Mouse (Mus musculus) cerebral cortex, adult 2 months (tissue): ENCODE results near the gene Ptcra.

ENCODE experiments used
- WGBS: fragments of 180-500 bp; shearing (Covaris S2); methylation state at CpG from one replicate; pipeline ENCODE4 v1.1.7; 2018; 5-methylcytosine and 5-hydroxymethylcytosine counted together

Ptcra gene

DNA sequence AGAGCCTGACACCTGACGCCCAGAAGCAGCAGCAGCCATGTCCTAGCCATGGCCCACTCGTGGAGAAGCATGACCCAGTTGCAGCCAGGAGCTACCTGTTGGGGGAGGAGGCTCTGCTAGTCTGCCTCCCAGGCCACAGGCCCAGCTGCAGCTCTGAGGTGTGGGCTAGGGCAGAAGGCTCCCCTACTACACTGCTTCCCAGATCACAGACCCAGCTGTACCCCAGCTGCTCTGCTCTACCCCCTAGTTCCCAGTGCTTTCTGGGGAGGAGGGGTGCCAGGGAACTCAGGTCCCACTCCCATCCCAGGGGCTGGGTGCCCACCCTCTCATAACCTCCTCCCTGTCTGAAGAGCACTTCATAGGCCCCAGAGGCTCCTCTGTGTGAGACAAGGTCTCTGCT lies at the start of gene Ptcra:
Gene Ptcra, minus strand, starts transcription at position 169 of the 400 bp plus-strand sequence.
- 72% methylated on average over 2 of the region's 2 CpGs for WGBS

DNA sequence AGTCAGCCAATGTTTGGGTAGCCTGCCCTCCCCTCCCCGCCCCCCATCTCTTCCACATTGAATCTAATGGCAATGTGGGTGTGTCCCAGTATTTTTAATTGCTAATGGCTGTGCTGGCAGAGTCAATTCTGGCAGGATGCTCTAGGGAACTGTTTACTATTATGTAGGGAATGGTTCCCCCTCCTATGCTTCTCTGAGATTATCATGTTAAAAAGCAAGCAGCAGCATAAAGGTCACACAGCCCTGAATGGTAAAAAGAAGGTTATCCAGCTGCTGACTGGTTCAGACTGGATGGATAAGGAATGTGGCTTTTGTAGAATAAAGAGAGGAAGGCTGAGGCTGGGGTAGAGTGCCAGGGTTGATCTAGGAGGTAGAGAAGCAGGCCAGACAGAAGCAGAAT lies 48.9 kb upstream of the Ptcra start:
- 78% methylated on average over 1 of the region's 1 CpGs for WGBS

DNA sequence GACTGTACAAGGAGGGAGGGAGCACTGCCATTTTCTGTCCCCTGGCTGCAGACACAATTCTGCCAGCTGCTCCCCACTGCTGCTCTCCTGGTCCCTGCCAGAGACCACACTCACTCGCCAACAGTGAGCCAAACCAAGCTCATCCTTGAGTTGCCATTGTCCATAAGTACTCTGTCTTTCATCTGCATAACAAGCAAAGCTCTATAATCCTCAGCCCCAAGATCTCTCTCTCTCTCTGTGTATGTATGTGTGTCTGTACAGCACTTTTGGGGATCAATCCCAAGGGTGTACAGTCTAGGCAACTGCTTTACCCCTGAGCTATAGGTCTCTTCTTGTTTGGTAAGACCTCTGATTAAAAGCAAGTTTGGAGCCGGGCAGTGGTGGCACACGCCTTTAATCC lies 47.2 kb upstream of the Ptcra start:
- WGBS = 87% methylated on average over 3 of the region's 3 CpGs

DNA sequence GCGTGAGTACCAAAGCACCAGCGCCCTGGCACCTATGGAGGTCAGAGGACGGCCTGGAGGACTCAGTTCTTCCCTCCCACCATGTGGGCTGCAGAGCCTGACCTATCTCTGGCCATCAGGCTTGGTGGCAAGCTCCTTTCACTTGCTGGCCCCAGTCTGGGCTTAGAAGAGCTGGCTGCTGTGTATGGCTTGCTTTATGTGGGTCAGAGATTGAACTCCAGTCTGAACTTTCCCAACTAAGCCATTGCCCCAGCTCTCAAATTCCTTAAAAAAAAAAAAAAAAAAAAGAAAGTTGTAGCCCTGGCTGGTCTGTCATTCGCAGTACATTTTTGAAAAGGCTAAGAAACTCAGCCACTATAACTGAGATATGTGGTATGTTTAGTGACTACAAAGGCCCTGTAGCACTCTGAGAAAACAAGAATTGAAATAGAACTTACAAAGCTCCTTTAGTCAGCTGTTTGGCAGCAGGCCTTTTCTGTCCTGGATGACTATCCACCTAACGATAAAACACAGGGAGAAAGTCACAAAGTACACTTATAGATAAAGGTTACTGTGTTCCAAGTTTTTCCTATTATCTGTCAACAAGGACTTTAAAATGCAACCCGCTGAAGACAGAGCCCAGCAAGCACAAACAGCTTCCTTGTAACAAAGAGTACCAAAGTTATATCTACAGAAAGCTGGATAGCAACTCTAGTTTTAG lies 45.8 kb upstream of the Ptcra start:
- WGBS = 71% methylated on average over 6 of the region's 6 CpGs

DNA sequence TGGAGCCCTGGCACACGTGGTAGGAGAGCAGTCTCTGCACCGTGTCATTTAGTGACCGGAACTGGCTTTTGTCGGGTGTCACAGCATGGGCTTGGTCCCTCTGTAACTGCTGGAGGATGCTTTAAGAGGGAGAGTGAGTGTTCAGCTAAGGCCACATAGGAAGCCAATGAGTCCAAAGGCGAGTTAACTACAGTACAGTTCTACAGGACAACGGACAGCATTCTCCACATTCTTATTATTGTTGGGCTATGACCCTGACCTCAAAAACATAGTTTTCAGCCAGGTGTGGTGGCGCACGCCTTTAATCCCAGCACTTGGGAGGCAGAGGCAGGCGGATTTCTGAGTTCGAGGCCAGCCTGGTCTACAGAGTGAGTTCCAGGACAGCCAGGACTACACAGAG lies 44.9 kb upstream of the Ptcra start:
- 92% methylated on average over 10 of the region's 10 CpGs for WGBS

DNA sequence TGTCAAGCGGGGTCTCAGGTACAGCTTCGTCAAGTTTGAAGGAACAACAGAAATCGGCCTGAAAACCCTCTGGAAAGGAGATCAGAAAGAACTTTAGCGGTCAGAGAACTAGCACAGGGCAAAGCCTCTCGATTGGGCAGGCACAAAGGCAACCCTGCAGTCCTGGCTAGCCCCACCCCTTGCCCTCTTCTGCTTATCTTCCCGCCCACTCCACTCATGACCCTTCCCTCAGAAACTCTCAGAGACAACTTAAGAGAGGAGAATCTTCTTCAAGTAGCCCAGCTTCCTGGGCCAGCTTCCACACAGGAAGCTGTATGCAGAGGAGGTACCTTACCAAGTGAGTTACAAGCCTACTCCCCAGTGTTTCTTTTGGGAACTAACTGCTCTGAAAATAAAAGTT lies 38.2 kb upstream of the Ptcra start:
- 81% methylated on average over 6 of the region's 6 CpGs for WGBS

DNA sequence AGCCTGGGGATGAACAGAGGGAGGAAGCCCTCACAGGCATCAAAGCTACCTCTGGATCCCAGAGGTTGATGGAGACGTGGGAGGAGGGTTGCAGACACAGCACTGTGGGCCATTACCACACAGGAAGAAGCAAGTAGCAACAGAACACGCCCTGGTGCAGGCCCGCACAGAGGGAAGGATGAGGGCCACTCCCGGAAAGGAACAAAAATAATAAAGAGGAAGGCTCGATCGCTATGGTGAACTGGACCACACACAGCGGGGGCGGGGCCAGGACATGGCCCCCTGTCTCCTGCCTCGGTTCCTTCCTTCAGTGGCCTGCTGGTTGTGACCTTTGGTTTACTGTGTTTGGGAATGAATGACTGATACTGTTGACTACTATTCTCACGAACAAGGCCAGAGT lies 36.2 kb upstream of the Ptcra start:
- 69% methylated on average over 10 of the region's 10 CpGs for WGBS

DNA sequence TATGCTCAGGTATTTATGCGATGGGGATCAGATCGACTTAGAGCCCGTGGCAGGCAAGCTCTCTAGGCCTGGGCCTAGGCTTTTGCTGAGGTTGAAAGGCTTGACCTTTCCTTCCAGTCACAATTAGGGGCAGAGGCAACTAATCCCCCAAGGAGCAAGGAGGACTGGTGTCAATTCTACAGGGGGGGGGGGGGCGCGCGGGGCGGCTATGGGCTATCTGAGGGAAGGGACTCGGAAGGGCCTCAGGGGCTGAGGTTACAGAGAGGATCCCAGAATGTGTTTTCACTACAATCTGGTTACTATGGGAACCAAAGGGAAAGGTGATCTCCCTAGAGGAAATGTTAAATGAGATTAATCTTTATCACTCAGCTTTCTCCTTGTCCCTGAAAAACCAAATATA lies 33.9 kb upstream of the Ptcra start:
- WGBS = 43% methylated on average over 8 of the region's 8 CpGs

DNA sequence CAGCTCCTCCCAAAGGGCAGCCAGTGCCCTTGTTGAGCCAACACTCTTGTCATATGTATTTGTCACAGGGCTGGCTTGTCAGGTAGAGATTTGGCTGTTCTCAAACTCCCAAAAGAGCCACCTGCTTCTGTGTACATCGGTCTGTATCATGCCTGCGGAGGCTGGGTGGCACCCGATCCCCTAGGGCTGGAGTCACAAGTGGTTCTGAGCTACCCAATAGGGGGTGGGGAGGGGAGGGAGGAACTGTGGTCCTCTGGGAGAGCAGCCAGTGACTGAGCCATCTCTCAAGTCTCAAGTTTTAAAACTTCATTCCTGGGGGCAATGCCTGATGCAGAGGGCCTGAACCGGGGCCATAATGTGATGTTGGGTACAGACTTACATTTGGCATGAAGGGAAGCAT lies 33.2 kb upstream of the Ptcra start:
- 91% methylated on average over 4 of the region's 4 CpGs for WGBS

DNA sequence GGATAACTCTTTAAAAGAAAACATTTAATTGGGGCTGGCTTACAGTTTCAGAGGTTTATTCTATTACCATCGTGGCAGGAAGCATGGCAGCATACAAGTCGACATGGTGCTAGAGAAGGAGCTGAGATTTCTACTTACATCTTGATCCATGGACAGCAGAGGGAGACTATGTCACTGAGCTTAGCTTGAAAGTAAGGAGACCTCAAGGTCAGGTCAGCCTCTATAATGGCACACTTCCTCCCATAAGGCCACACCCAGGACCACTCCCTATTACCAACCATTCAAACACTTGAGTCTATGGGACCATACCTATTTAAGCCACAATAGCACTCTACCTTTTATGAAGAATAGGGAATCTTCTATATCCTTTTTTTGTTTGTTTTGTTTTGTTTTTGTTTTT lies 29.5 kb upstream of the Ptcra start:
- 88% methylated on average over 2 of the region's 2 CpGs for WGBS

DNA sequence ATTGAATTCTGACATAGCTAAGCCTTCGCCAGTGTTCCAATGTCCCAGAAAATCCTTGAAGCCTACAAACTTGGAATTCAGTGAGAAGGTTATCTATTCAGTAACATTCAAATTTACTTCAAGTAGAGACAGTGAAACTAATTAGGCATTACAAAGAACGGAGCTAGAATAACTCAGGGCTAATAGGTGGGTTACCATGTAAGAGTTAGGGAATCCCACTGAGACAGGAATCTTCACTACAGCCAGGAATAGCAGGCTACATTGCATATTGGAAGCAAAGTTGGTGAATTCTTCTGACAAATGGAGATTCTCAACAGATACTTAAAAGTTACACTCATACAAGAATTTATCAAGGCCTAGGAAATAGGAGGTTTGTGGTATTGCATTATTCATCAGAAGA lies 24.5 kb upstream of the Ptcra start:
- 68% methylated on average over 2 of the region's 2 CpGs for WGBS

DNA sequence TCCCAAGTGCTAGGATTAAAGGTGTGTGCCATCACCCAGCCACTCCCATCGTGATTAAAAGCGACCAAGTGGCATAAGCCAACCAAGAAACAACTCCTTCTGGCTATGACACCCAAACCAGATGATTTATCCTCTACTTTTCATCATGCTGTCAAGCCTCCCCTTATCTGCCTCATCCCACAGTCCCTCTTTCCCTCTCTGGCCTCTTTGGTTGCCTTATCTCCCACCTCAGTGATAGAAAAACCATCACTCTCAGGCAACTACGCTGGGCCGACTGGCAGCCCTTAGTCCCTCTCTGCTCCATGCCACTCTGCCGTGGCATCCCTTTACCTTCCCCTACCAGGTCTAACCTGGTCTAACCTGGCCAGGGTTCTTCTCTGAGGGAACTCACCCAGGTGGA lies 23.4 kb upstream of the Ptcra start:
- WGBS = 94% methylated on average over 5 of the region's 5 CpGs

DNA sequence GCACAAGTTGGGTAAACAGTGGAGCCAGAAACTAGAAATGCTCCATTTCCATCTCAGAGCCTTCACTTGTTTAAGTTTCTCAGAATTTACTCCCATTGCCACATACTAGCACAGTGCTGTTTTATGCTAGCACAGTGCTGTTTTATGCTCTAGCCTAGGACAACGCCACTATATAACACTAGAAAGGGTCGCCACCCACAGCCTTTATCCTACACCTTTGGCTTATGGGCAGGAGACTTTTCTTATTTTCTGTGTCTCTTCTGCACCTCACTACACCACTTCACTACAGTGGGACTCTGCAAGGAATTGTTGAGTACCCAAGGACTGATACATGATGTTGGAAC lies 19.7 kb upstream of the Ptcra start:
- 73% methylated on average over 2 of the region's 2 CpGs for WGBS

DNA sequence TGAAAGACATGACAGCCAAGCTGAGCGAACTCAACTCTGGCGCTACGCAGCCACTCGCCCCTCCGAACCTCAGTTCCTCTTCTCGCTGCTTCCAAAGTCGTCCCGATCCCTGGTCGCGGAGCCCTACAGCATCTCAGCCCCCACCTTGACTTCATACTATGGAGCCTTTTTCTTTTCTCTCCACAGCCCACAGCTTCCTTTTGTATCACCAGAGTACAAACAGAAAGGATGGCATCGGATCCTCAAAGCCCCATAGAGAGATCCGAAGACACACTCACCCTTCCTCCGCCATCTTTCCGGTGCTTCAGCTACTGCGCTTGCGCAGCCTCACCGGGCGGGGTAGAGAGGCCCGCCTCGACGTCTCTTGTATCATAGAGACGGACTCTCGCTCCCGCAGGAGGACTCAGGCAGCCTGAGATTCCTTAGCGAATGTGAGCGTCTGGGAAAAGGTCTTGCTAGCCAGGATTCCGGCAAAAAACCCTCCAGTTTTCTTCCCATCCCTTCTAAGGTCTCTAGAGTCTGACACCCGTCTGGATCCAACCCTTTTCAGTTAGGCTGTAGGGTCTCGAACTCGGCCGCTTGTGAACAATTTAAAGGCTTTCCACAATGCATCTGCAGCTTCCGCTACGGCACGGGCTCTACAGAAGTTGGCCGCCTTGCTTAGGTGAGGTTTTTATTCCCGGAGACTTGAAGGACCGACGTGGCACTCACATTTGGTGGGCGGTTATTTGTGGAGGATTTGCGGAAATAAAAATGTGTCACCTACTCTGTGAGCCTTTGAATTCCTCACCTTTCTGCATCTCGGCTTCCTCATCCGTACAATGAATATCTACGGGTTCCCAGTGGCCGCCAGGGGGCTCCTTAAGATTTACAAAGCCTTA lies 19.1 kb upstream of the Ptcra start, which contains the start of gene Rpl7l1:
Gene Rpl7l1, minus strand, starts transcription at position 332 of the 881 bp plus-strand sequence.
- under 1% methylated on average over 44 of the region's 44 CpGs for WGBS

DNA sequence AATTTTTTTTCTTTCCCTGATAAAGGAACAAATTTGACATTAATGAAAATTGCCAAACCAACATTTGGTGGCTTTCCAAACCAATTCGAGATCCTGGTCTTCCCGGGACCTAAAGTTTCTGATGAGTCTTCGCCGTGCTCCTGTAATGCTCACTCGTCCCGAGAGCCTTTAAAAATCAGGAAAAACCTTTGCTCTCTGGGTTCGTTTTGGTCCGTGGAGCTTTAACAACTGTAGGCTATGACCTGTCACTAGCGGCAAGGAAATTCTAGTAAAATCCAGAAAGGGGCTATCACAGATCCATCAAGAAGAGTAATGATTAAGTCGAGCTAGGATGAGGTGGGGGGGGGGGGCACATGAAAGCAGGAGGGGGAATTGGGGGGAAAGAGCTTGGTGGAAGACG lies 18.4 kb upstream of the Ptcra start:
- WGBS = under 1% methylated on average over 11 of the region's 11 CpGs

DNA sequence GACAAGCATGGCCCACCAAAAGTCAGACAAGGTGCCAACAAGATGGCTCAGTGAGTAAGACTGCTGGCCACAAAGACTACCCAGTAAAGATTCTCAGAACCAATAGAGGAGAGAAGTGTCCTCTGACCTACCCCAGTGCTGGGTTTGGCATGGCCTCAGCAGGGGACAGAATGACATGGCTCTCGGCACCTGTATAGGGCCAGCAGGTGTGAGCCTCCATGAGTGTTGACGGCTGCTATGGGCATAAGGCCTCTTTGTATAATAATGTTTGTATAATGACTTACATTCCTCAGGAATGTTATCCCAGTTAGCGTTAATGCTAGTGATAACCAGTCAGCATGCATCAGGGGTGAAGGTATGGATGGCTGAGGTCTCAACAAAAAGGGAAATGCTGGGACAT lies 12.6 kb upstream of the Ptcra start:
- 83% methylated on average over 3 of the region's 3 CpGs for WGBS

DNA sequence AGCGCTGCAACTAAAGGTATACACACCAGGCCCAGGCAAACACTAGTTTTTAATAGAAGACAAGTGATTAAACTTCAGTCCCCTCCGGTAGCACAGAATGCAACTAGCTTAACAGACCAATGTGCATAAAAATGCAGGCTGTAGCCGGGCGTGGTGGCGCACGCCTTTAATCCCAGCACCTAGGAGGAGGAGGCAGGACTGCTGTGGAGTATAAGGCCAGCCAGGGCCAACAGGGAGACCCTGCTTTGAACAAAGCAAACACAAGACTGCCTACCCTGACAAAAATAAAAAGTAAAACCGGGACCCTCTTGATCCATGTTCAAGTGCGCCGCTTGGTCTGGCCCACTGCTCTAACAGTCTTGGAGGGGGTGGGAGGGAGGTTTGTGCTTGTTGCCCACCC lies 11.6 kb upstream of the Ptcra start:
- WGBS = 94% methylated on average over 9 of the region's 9 CpGs

DNA sequence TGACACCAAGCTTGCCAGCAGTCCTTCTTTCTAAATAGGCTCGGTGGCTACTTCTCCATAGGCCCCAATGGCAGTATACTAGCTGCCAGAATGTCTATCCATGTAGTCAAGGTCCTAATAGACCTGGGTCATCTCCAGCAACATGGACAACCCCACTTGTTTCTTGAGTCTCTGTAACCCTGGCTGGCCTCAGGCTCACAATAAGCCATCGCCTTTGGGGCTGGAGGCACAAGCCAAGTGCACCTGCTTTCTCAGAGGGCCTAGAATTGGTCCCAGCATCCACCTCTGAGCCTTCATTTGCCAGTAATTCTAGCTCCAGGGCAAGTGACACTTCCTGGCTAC lies 10.6 kb upstream of the Ptcra start:
- WGBS = 37% methylated on average over 2 of the region's 2 CpGs

DNA sequence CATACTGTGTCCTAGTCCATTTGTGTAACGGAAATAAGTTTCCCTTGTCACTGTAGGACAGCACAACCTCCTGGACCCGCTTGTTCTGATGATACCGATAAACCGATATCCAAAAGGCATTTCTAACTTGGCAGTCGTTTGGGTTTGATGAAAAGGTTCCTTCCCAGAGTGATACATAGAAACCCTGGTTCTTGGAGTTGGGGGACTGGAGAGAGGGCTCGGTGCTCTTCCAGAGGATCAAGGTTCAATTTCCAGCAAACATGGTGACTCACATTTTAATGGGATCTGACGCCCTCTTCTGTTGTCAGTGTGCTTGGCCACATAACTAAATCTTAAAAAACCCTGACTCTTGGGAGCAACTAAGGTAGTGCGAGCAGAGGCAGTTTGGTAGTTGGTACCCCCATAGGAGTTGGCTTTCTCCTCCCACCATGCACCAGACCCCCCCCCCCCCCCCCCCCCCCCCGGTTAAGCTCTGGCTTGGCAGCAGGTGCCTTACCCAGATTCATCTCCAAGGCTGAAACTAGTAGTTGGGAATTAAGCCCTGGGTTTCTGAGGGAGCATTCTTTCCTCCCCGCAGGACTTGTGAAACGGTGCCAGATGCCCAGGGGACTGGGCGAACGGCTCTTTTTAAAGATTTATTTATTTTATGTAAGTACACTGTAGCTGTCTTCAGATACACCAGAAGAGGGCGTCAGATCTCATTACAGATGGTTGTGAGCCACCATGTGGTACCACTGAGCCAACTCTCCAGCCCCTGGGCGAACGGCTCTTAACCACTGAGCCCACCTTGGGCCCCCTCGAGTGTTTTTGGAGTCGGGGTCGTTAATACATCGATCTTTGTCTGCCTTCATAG lies 10.0 kb upstream of the Ptcra start:
- WGBS = 6% methylated on average over 19 of the region's 20 CpGs

DNA sequence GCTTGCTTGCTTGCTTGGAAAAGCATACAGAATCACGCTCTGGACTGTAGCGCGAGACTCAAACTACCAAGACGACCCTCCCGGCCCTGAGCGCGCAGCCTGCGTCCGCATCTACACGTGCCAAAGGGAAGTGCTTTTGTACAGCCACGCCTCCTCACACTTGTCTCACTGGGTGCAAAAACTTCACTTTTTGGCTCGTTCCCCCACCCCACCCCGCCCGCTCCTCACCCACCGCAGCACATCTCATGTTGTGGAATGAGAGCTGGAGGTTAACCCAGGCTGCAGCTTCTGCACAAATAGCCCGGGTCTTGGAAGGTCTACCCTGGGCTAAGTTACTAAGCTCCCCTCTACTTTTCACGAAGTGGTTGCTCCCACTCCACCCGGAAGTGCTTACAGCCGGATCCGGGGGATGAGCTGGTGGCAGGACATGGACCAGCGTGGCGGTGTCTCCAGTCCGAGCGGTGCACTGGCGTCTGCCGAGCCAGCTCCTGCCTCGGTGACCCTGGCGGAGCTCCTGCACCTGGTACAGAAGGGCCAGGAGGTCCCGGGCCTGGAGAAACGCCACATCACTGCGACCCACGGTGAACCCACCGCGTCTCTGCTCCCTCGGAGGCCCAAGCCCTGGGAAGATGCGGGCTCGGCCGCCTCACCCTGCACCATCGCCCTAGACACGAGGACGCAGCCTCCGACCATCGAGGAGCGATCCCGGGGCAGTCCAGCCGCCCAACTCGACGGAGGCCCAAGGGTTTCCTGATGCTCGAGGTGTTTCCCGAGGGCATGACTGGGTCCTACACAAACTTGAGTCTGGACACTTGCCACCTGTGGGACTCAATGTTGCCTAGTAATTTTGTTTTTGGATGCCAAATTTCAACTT lies 9.1 kb upstream of the Ptcra start, which contains the start of gene 2310039H08Rik:
Gene 2310039H08Rik, plus strand, starts transcription at position 232 of the 874 bp plus-strand sequence.
- under 1% methylated on average over 50 of the region's 50 CpGs for WGBS

DNA sequence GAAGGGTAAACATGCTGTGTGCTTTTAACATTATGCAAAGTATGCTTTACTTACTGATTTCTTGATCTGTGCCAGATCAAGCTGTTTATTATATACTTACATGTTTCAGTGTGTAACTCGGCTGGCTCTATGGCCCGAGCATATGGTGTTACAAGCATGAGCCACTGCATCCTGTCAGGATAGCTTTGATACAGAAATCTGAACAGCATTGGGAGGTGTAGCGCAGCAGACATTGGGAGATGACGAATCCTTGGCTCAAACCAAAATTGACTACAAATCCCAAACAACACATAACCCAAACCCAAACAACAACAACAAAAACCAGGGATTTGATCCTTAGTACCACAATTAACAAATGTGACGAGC lies 8.5 kb upstream of the Ptcra start:
- 2% methylated on average over 5 of the region's 5 CpGs for WGBS
